Mouse (Mus musculus) stomach, embryonic 14.5 days (tissue): ENCODE measurements around the gene Gm11437. TPM values are rescaled to one million over a fixed set of nuclear protein-coding genes. Genes with fewer than 3 reads are reported as not detected.

Experiments
- ATAC-seq: fragments of 200-750 bp; cut with Nextera tagmentation; 2 replicates; pipeline ENCODE4 v1.8.0; 2017; ENCODE audit warnings: low read depth, moderate TSS enrichment; ENCODE audit not compliant: insufficient number of reproducible peaks, insufficient read depth, low FRiP score
- H3K27ac ChIP-seq: fragments of 300-500 bp; sonication (generic); 2 replicates; pipeline ENCODE4 v1.5.1; 2014; ENCODE audit warnings: mild to moderate bottlenecking, low read length, moderate library complexity, mixed read lengths
- H3K27me3 ChIP-seq: fragments of 300-500 bp; sonication (generic); 2 replicates; pipeline ENCODE4 v1.6.1; 2014; ENCODE audit warnings: low read length, control low read depth, mixed read lengths; ENCODE audit not compliant: control insufficient read depth, insufficient read depth
- H3K36me3 ChIP-seq: fragments of 300-500 bp; sonication (generic); 2 replicates; pipeline ENCODE4 v1.6.1; 2014; ENCODE audit warnings: mild to moderate bottlenecking, control low read depth, low read length, moderate library complexity, mixed read lengths; ENCODE audit not compliant: control insufficient read depth, insufficient read depth
- H3K4me1 ChIP-seq: fragments of 300-500 bp; sonication (generic); 2 replicates; pipeline ENCODE4 v1.6.1; 2014; ENCODE audit warnings: low read length, control low read depth, mixed read lengths; ENCODE audit not compliant: control insufficient read depth, insufficient read depth
- H3K4me2 ChIP-seq: fragments of 300-500 bp; sonication (generic); replicated peaks from 2 replicates; pipeline ENCODE4 v1.6.1; 2014; ENCODE audit warnings: low read depth, low read length, control low read depth
- H3K4me3 ChIP-seq: fragments of 300-500 bp; sonication (generic); 2 replicates; pipeline ENCODE4 v1.5.1; 2014; ENCODE audit warnings: low read depth, low read length, control low read depth
- H3K9ac ChIP-seq: fragments of 300-500 bp; sonication (generic); replicated peaks from 2 replicates; pipeline ENCODE4 v1.6.1; 2014; ENCODE audit warnings: low read depth, mild to moderate bottlenecking, control low read depth, low read length, moderate library complexity, mixed read lengths
- H3K9me3 ChIP-seq: fragments of 300-500 bp; sonication (generic); 2 replicates; pipeline ENCODE4 v1.6.1; 2016; ENCODE audit warnings: low read depth, low read length, control low read depth; ENCODE audit not compliant: control insufficient read depth
- WGBS: fragments of 180-500 bp; shearing (Covaris S2); extraction: QIAGEN DNeasy Blood & Tissue Kit; methylation state at CpG from one replicate; pipeline ENCODE4 v1.1.7; 2014; 5-methylcytosine and 5-hydroxymethylcytosine counted together
- polyA plus RNA-seq: library from polyadenylated mRNA; unstranded; fragments of >200 nt; fragmentation: Nextera tagmentation; extraction: Ambion mirVana; gene quantifications from 2 replicates; pipeline ENCODE4 v1.2.1, GENCODE M21; 2014

The Gm11437 gene
- polyA plus RNA-seq, 1 experiment from 2014 or later: not detected

GRCm38 (mm10) chr11:84181286-84181685, 14.0 kb upstream of the Gm11437 start:
- Histone ChIP-seq H3K4me3 (peak overlapping the region; percentile 82; the same call in 1 of the 2 replicates), H3K4me2 (peak overlapping the region; percentile 78), H3K27me3 (no peaks in the 10 kb centered on the region), H3K9ac (no peak overlapping the region), H3K36me3 (no peaks in the 10 kb centered on the region), H3K4me1 (peaks cover 11% of the 10 kb centered on the region), H3K27ac (no peak overlapping the region), H3K9me3 (no peaks in the 10 kb centered on the region)
- no peak for ATAC-seq
- 63% methylated on average over 2 of the region's 2 CpGs for WGBS

DNA sequence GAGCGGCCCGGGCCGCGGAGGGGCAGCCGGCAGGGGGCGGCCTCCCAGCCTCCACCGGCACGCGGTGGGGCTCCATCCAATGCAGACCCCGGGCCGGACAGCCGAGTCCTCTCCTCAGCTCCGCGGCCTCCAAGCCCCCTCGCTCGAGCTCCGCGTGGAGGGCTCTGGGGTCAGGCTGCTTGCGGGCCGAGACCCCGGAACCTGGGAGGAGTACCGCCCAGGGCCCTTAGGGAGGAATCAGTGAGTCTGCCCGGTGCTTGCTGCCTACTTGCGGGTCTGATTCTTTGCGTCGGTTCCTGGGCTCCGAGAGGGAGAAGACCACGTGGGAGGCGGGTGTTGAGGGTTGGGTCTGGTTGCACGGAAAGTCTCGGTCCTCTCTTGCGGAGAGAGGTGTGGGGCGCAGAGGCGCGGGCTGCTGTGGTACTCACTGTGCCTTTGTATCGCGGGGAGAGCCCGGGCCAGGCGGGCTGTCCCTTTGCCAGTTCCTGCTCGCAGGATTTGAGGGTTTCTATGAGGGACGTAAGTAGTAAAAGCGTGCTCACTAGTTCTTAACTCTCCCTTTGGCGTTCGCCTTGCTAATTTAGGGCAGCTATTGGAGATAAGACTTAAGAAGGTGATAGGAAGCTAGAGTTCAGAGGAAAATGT, 12.8 kb upstream of the Gm11437 start:
- Histone ChIP-seq H3K27ac (peak overlapping the region; percentile 88), H3K9ac (peak overlapping the region; percentile 73), H3K36me3 (no peaks in the 10 kb centered on the region), H3K27me3 (no peaks in the 10 kb centered on the region), H3K4me1 (peaks cover 11% of the 10 kb centered on the region), H3K4me2 (peak overlapping the region; percentile 78), H3K4me3 (peak overlapping the region; percentile 82), H3K9me3 (no peaks in the 10 kb centered on the region)
- ATAC-seq: peak; percentile 33
- under 1% methylated on average over 41 of the region's 44 CpGs for WGBS

DNA sequence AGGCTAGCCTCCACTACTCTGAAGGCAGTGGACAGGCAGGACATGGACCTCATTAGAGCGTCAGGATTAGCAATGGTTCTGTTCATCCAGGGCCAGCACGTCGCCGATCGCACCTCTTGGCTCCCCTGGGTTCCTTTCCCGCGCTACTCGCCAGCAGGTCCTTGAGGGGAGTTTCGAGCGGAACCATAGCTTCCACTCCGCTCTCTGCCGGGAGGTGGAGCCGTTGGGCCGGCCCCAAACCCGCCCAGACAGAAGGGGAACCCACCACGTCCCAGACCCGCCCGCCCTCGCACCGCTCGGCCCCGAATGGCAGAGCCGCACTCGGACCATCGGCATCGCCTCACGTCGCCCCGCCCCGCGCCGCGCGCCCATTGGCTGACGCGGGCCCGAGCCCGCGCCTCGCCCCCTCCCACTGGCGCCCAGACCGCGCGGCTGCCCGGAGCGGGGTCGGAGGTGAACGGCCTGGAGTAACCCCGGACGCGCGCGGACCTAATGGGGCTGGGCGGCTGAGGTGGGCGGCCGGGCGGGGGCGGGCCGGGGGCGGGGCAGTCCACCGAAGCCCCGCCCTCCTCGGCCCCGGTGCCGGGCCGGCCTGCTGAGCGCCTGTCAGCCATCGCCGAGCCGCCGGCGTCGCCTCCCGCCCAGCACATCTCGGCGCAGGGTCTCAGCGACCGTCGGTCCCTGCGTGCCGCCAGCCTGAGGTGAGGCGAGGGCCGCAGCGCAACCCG, 12.1 kb upstream of the Gm11437 start:
- Histone ChIP-seq H3K9me3 (no peaks in the 10 kb centered on the region), H3K27me3 (no peaks in the 10 kb centered on the region), H3K27ac (peak overlapping the region; percentile 88), H3K4me1 (peaks cover 11% of the 10 kb centered on the region), H3K4me3 (peak overlapping the region; percentile 82), H3K4me2 (peak overlapping the region; percentile 78), H3K36me3 (no peaks in the 10 kb centered on the region), H3K9ac (peak overlapping the region; percentile 73)
- ATAC-seq: peak; percentile 98
- 0% methylated on average over 62 of the region's 85 CpGs for WGBS

DNA sequence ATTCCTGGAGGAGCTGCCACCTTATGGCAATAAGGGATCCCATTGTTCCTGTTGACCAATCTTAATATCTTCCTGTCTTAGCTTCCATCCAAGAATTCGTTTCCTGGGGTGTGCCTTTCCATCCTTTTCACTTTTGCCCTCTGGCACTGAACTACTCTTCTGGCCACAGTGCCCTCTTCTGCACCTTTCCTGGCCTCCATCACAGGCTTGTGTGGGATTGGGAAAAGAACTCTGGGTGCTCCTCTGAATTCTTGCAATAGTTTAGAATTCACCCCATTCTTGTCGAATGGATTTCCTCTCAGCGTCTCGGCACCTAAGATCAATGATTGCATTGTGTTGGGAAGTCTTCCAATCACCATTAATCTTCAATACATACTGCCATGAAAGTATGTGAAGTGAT, 11.3 kb upstream of the Gm11437 start:
- Histone ChIP-seq H3K4me3 (no peak overlapping the region; the same call in 1 of the 2 replicates), H3K9ac (0 out of 2 replicates have a peak overlapping the region, but pooled peaks have one; percentile 21), H3K4me1 (peaks cover 11% of the 10 kb centered on the region), H3K4me2 (peak overlapping the region; percentile 78), H3K27ac (no peak overlapping the region), H3K36me3 (no peaks in the 10 kb centered on the region), H3K9me3 (no peaks in the 10 kb centered on the region), H3K27me3 (no peaks in the 10 kb centered on the region)
- no peak for ATAC-seq
- WGBS: 20% methylated on average over 4 of the region's 4 CpGs

GRCm38 (mm10) chr11:84172539-84173435, 5.5 kb upstream of the Gm11437 start:
- Histone ChIP-seq H3K27me3 (no peaks in the 10 kb centered on the region), H3K4me3 (no peak overlapping the region), H3K9ac (no peak overlapping the region), H3K27ac (no peak overlapping the region), H3K4me2 (no peak overlapping the region), H3K9me3 (no peaks in the 10 kb centered on the region), H3K4me1 (no peaks in the 10 kb centered on the region), H3K36me3 (no peaks in the 10 kb centered on the region)
- 70% methylated on average over 11 of the region's 11 CpGs for WGBS
- no peak for ATAC-seq

DNA sequence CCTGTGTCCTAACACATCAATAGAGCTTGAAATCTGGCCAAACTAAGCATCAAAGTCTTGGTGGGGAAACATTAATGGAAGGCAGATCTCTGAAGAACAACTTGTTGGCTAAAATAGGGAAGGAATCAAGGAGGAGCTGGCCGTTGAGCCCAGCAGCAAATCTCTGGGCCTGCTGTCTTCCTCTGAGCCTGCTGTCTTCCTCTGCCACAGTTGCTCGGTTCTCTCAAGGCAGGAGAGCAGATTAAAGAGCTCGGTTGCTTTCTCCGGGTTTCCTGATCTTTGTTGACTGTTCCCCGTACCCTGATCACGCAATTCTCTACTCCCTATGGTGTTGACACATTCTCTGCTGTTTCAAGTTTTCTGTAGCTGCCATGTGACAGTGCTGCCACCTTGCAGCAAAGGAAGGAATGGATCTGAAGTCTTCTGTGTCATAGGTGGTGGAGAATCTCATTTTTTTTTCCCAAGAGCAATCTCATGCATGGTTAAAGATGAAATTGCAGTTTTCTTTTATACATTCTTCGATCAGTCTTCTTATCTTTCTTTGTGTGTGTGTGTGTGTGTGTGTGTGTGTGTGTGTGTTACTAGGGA, 1.5 kb upstream of the Gm11437 start:
- Histone ChIP-seq H3K4me2 (no peak overlapping the region), H3K27ac (no peak overlapping the region), H3K36me3 (no peaks in the 10 kb centered on the region), H3K9ac (no peak overlapping the region; the same call in 1 of the 2 replicates), H3K4me1 (no peaks in the 10 kb centered on the region), H3K4me3 (no peak overlapping the region), H3K27me3 (no peaks in the 10 kb centered on the region), H3K9me3 (no peaks in the 10 kb centered on the region)
- WGBS: 26% methylated on average over 7 of the region's 7 CpGs
- no peak for ATAC-seq

DNA sequence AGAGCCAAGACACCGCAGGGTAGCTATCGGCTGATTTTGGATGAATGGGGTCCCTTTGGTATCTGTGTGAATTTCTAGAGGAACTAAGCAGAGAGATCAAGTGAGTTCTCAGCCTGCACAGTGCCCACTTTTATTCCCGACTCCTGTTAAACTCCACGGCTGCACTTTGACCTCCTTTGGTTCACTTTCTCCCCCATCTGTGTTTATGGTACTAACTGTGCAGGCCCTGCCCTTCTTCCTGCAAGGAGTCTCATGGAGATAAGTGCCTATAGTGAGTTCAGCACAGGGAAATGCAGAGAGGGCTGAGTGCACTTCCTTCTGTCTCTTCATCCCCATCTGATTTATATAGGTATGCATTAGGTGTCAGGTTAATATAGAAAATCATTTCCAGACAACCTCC, 2.7 kb downstream of the Gm11437 start:
- no peak overlapping the region for H3K4me3 ChIP-seq
- H3K4me1 ChIP-seq: no peaks in the 10 kb centered on the region
- no peak for ATAC-seq
- H3K9me3 ChIP-seq: no peaks in the 10 kb centered on the region
- H3K27me3 ChIP-seq: no peaks in the 10 kb centered on the region
- H3K4me2 ChIP-seq: no peak overlapping the region
- H3K9ac ChIP-seq: no peak overlapping the region
- no peaks in the 10 kb centered on the region for H3K36me3 ChIP-seq
- WGBS: 48% methylated on average over 4 of the region's 4 CpGs
- no peak overlapping the region for H3K27ac ChIP-seq

- Histone ChIP-seq H3K4me3 (no peak overlapping the region), H3K9me3 (no peaks in the 10 kb centered on the region), H3K36me3 (no peaks in the 10 kb centered on the region), H3K9ac (no peak overlapping the region), H3K4me1 (no peaks in the 10 kb centered on the region), H3K27me3 (no peaks in the 10 kb centered on the region), H3K4me2 (no peak overlapping the region), H3K27ac (no peak overlapping the region)
- no peak for ATAC-seq
- 80% methylated on average over 6 of the region's 6 CpGs for WGBS
Observed at GRCm38 (mm10) chr11:84164123-84164522, 3.2 kb downstream of the Gm11437 start.
